Mouse (Mus musculus) olfactory bulb, adult 2 months (tissue): ENCODE data around the gene Atl1. TPM values are rescaled to one million over a fixed set of nuclear protein-coding genes. Genes with fewer than 3 reads are reported as not detected.

ENCODE experiments used
- H3K27ac ChIP-seq: fragments of 200-500 bp; 2 replicates; pipeline ENCODE4 v1.5.1; 2012; ENCODE audit warnings: low read depth, low read length; ENCODE audit not compliant: insufficient read depth
- H3K4me1 ChIP-seq: fragments of 200-500 bp; 2 replicates; pipeline ENCODE4 v1.6.1; 2012; ENCODE audit warnings: low read length; ENCODE audit not compliant: control insufficient read depth, insufficient read depth
- H3K4me3 ChIP-seq: fragments of 200-500 bp; 2 replicates; pipeline ENCODE4 v1.5.1; 2012; ENCODE audit warnings: mild to moderate bottlenecking, low read depth, low read length, moderate library complexity; ENCODE audit not compliant: insufficient read depth
- CTCF ChIP-seq: fragments of 200-500 bp; IDR thresholded peaks from 2 replicates; pipeline ENCODE4 v1.5.1; 2012; ENCODE audit warnings: low read depth, mild to moderate bottlenecking, low read length, moderate library complexity; ENCODE audit not compliant: insufficient read depth
- POLR2A ChIP-seq: fragments of 200-500 bp; IDR thresholded peaks from 2 replicates; pipeline ENCODE4 v1.6.1; 2012; ENCODE audit warnings: mild to moderate bottlenecking, low read depth, low read length, moderate library complexity; ENCODE audit not compliant: insufficient read depth
- WGBS: fragments of 180-500 bp; shearing (Covaris S2); methylation state at CpG from one replicate; pipeline ENCODE4 v1.1.7; 2018; 5-methylcytosine and 5-hydroxymethylcytosine counted together
- polyA plus RNA-seq: library from polyadenylated mRNA; stranded (reverse); fragments of >200 nt; gene quantifications from 2 replicates; pipeline ENCODE4 v1.2.4, GENCODE M21; 2012; ENCODE audit warnings: low replicate concordance; ENCODE audit not compliant: missing spikeins, insufficient read depth, insufficient read length

Atl1 gene
- polyA plus RNA-seq, 1 experiment: not detected

- Histone ChIP-seq H3K4me1 (no peaks in the 10 kb centered on the region), H3K4me3 (no peak overlapping the region), H3K27ac (no peak overlapping the region)
- WGBS: 79% methylated on average over 3 of the region's 3 CpGs
- no peak for TF ChIP-seq POLR2A
- TF ChIP-seq CTCF: no peak
Observed at GRCm38 (mm10) chr12:69923128-69923527, 30.7 kb downstream of the Atl1 start.

GRCm38 (mm10) chr12:69923603-69924002, 31.2 kb downstream of the Atl1 start:
- no peak for TF ChIP-seq POLR2A
- no peak for TF ChIP-seq CTCF
- WGBS: 56% methylated on average over 3 of the region's 3 CpGs

GRCm38 (mm10) chr12:69924012-69924411, 31.6 kb downstream of the Atl1 start:
- H3K27ac ChIP-seq: no peak overlapping the region
- no peak for TF ChIP-seq POLR2A
- TF ChIP-seq CTCF: no peak
- no peaks in the 10 kb centered on the region for H3K4me1 ChIP-seq
- no peak overlapping the region for H3K4me3 ChIP-seq
- 16% methylated on average over 5 of the region's 5 CpGs for WGBS

More at GRCm38 (mm10) chr12:69923603-69924002, 31.2 kb downstream of the Atl1 start:
- H3K4me3 ChIP-seq: no peak overlapping the region
- H3K27ac ChIP-seq: no peak overlapping the region
- no peaks in the 10 kb centered on the region for H3K4me1 ChIP-seq

GRCm38 (mm10) chr12:69926716-69927115, 34.3 kb downstream of the Atl1 start:
- no peak for TF ChIP-seq CTCF
- WGBS: 62% methylated on average over 7 of the region's 7 CpGs
- no peak overlapping the region for H3K4me3 ChIP-seq
- no peaks in the 10 kb centered on the region for H3K4me1 ChIP-seq
- no peak overlapping the region for H3K27ac ChIP-seq

GRCm38 (mm10) chr12:69937731-69938130, 45.3 kb downstream of the Atl1 start:
- Histone ChIP-seq H3K4me1 (no peaks in the 10 kb centered on the region), H3K4me3 (no peak overlapping the region), H3K27ac (no peak overlapping the region)
- 66% methylated on average over 5 of the region's 5 CpGs for WGBS
- no peak for TF ChIP-seq POLR2A
- TF ChIP-seq CTCF: no peak

GRCm38 (mm10) chr12:69939291-69939690, 46.9 kb downstream of the Atl1 start:
- Histone ChIP-seq H3K27ac (no peak overlapping the region), H3K4me3 (no peak overlapping the region), H3K4me1 (no peaks in the 10 kb centered on the region)
- TF ChIP-seq POLR2A (no peak), CTCF (no peak)
- 77% methylated on average over 2 of the region's 2 CpGs for WGBS

- H3K4me3 ChIP-seq: no peak overlapping the region
- H3K27ac ChIP-seq: no peak overlapping the region
- WGBS: 71% methylated on average over 1 of the region's 1 CpGs
- no peak for TF ChIP-seq POLR2A
- TF ChIP-seq CTCF: no peak
- H3K4me1 ChIP-seq: no peaks in the 10 kb centered on the region
Observed at GRCm38 (mm10) chr12:69941655-69942329, 49.4 kb downstream of the Atl1 start.

GRCm38 (mm10) chr12:69945861-69946260, 53.4 kb downstream of the Atl1 start:
- TF ChIP-seq CTCF (no peak), POLR2A (no peak)
- H3K4me3 ChIP-seq: no peak overlapping the region
- H3K27ac ChIP-seq: no peak overlapping the region
- WGBS: 54% methylated on average over 5 of the region's 5 CpGs
- no peaks in the 10 kb centered on the region for H3K4me1 ChIP-seq

- no peak overlapping the region for H3K27ac ChIP-seq
- no peaks in the 10 kb centered on the region for H3K4me1 ChIP-seq
- no peak overlapping the region for H3K4me3 ChIP-seq
- no peak for TF ChIP-seq POLR2A
- TF ChIP-seq CTCF: no peak
- WGBS: 79% methylated on average over 3 of the region's 3 CpGs
Observed at GRCm38 (mm10) chr12:69947502-69947901, 55.1 kb downstream of the Atl1 start.

- WGBS: 85% methylated on average over 2 of the region's 2 CpGs
- Histone ChIP-seq H3K27ac (no peak overlapping the region), H3K4me3 (no peak overlapping the region), H3K4me1 (no peaks in the 10 kb centered on the region)
- TF ChIP-seq CTCF (no peak), POLR2A (no peak)
Observed at GRCm38 (mm10) chr12:69957378-69957777, 65.0 kb downstream of the Atl1 start.

GRCm38 (mm10) chr12:69962468-69962867, 70.1 kb downstream of the Atl1 start:
- no peak overlapping the region for H3K27ac ChIP-seq
- H3K4me3 ChIP-seq: no peak overlapping the region
- WGBS: 56% methylated on average over 4 of the region's 4 CpGs
- no peaks in the 10 kb centered on the region for H3K4me1 ChIP-seq
- TF ChIP-seq POLR2A (no peak), CTCF (no peak)
